Mouse (Mus musculus) hindbrain, embryonic 11.5 days (tissue): ENCODE measurements at regions not wholly inside any gene's neighbourhood (a gene's known extent, or its start where the extent isn't known, plus 50 kb on each side); places are given as distances from the start of the nearest gene placed in this dataset.
A peak's percentile ranks its signal among the peaks of the same experiment; 100 is the strongest.

Experiments used
- ATAC-seq: fragments of 200-750 bp; cut with Nextera tagmentation; 2 replicates; pipeline ENCODE4 v1.8.0; 2017; ENCODE audit warnings: mild to moderate bottlenecking, moderate TSS enrichment, moderate library complexity; ENCODE audit not compliant: low FRiP score
- DNase-seq: peaks from one replicate; pipeline ENCODE4 v3.0.0-alpha.2; 2015; ENCODE audit warnings: low spot score
- H3K27ac ChIP-seq: fragments of 300-500 bp; sonication (generic); 2 replicates; pipeline ENCODE4 v1.5.1; 2014; ENCODE audit warnings: mild to moderate bottlenecking, low read depth, low read length
- H3K27me3 ChIP-seq: fragments of 300-500 bp; sonication (generic); 2 replicates; pipeline ENCODE4 v1.6.1; 2014; ENCODE audit warnings: mild to moderate bottlenecking, low read length, moderate library complexity, mixed read lengths; ENCODE audit not compliant: control insufficient read depth, insufficient read depth
- H3K36me3 ChIP-seq: fragments of 300-500 bp; sonication (generic); 2 replicates; pipeline ENCODE4 v1.6.1; 2014; ENCODE audit warnings: mild to moderate bottlenecking, low read length, moderate library complexity, mixed read lengths; ENCODE audit not compliant: control insufficient read depth, insufficient read depth
- H3K4me1 ChIP-seq: fragments of 300-500 bp; sonication (generic); replicated peaks from 2 replicates; pipeline ENCODE4 v1.6.1; 2014; ENCODE audit warnings: low read length, mixed read lengths; ENCODE audit not compliant: control insufficient read depth, insufficient read depth
- H3K4me2 ChIP-seq: fragments of 300-500 bp; sonication (generic); replicated peaks from 2 replicates; pipeline ENCODE4 v1.6.1; 2014; ENCODE audit warnings: mild to moderate bottlenecking, low read depth, low read length
- H3K4me3 ChIP-seq: fragments of 300-500 bp; sonication (generic); 2 replicates; pipeline ENCODE4 v1.5.1; 2014; ENCODE audit warnings: low read depth, low read length
- H3K9ac ChIP-seq: fragments of 300-500 bp; sonication (generic); 2 replicates; pipeline ENCODE4 v1.6.1; 2014; ENCODE audit warnings: low read depth, low read length
- H3K9me3 ChIP-seq: fragments of 300-500 bp; sonication (generic); 2 replicates; pipeline ENCODE4 v1.6.1; 2016; ENCODE audit warnings: low read length; ENCODE audit not compliant: control insufficient read depth
- WGBS: fragments of 180-500 bp; shearing (Covaris S2); extraction: QIAGEN DNeasy Blood & Tissue Kit; methylation state at CpG from one replicate; pipeline ENCODE4 v1.1.7; 2014; 5-methylcytosine and 5-hydroxymethylcytosine counted together

- WGBS: 82% methylated on average over 6 of the region's 6 CpGs
- Histone ChIP-seq H3K4me1 (no peaks in the 10 kb centered on the region), H3K9me3 (no peaks in the 10 kb centered on the region), H3K27me3 (no peaks in the 10 kb centered on the region), H3K4me2 (no peak overlapping the region), H3K27ac (no peak overlapping the region), H3K36me3 (no peaks in the 10 kb centered on the region), H3K9ac (no peak overlapping the region), H3K4me3 (no peak overlapping the region)
- ATAC-seq: no peak
- DNase-seq: no peak
Observed at GRCm38 (mm10) chr13:44178006-44178405, 393.4 kb downstream of the Cd83 start.

- Histone ChIP-seq H3K4me1 (no peaks in the 10 kb centered on the region), H3K9ac (no peak overlapping the region), H3K27me3 (no peaks in the 10 kb centered on the region), H3K9me3 (no peaks in the 10 kb centered on the region), H3K4me3 (no peak overlapping the region), H3K36me3 (no peaks in the 10 kb centered on the region), H3K4me2 (no peak overlapping the region), H3K27ac (no peak overlapping the region)
- no peak for DNase-seq
- ATAC-seq: no peak
- 72% methylated on average over 3 of the region's 3 CpGs for WGBS
Observed at GRCm38 (mm10) chr13:44180384-44180783, 395.8 kb downstream of the Cd83 start.

- DNase-seq (peak; percentile 21), ATAC-seq (no peak)
- no peak overlapping the region for H3K4me2 ChIP-seq
- no peaks in the 10 kb centered on the region for H3K27me3 ChIP-seq
- H3K4me1 ChIP-seq: no peaks in the 10 kb centered on the region
- no peak overlapping the region for H3K4me3 ChIP-seq
- H3K9me3 ChIP-seq: no peaks in the 10 kb centered on the region
- H3K27ac ChIP-seq: no peak overlapping the region
- no peak overlapping the region for H3K9ac ChIP-seq
- 44% methylated on average over 15 of the region's 15 CpGs for WGBS
- no peaks in the 10 kb centered on the region for H3K36me3 ChIP-seq
Observed at GRCm38 (mm10) chr13:44182544-44183191, 398.1 kb downstream of the Cd83 start.

- Histone ChIP-seq H3K27me3 (no peaks in the 10 kb centered on the region), H3K4me3 (no peak overlapping the region), H3K4me1 (no peaks in the 10 kb centered on the region), H3K4me2 (no peak overlapping the region), H3K9ac (no peak overlapping the region), H3K27ac (no peak overlapping the region), H3K36me3 (no peaks in the 10 kb centered on the region), H3K9me3 (no peaks in the 10 kb centered on the region)
- DNase-seq: no peak
- ATAC-seq: no peak
- WGBS: 89% methylated on average over 5 of the region's 5 CpGs
Observed at GRCm38 (mm10) chr13:44195365-44195764, 410.8 kb downstream of the Cd83 start.

GRCm38 (mm10) chr13:44206042-44206441 is 421.5 kb downstream of the Cd83 start:
- Histone ChIP-seq H3K27me3 (peaks cover 7% of the 10 kb centered on the region; the same call in 1 of the 2 replicates), H3K36me3 (no peaks in the 10 kb centered on the region), H3K9me3 (no peaks in the 10 kb centered on the region), H3K4me3 (no peak overlapping the region), H3K9ac (no peak overlapping the region), H3K4me1 (0 out of 2 replicates have a peak, but pooled peaks cover 2% of the 10 kb centered on the region), H3K27ac (no peak overlapping the region), H3K4me2 (no peak overlapping the region)
- ATAC-seq: no peak
- DNase-seq: no peak
- WGBS: 52% methylated on average over 4 of the region's 4 CpGs

- Histone ChIP-seq H3K36me3 (no peaks in the 10 kb centered on the region), H3K27me3 (peaks cover 10% of the 10 kb centered on the region), H3K4me3 (no peak overlapping the region), H3K27ac (no peak overlapping the region), H3K9ac (no peak overlapping the region), H3K9me3 (no peaks in the 10 kb centered on the region), H3K4me2 (no peak overlapping the region), H3K4me1 (0 out of 2 replicates have a peak, but pooled peaks cover 2% of the 10 kb centered on the region)
- 84% methylated on average over 4 of the region's 4 CpGs for WGBS
- ATAC-seq (no peak), DNase-seq (no peak)
Observed at GRCm38 (mm10) chr13:44206448-44206847, 421.9 kb downstream of the Cd83 start.

- H3K4me1 ChIP-seq: 0 out of 2 replicates have a peak, but pooled peaks cover 2% of the 10 kb centered on the region
- no peak overlapping the region for H3K4me3 ChIP-seq
- no peak for ATAC-seq
- H3K27ac ChIP-seq: no peak overlapping the region
- 69% methylated on average over 11 of the region's 11 CpGs for WGBS
- no peak for DNase-seq
- H3K9me3 ChIP-seq: no peaks in the 10 kb centered on the region
- no peak overlapping the region for H3K4me2 ChIP-seq
- H3K36me3 ChIP-seq: no peaks in the 10 kb centered on the region
- H3K9ac ChIP-seq: no peak overlapping the region
- peaks cover 12% of the 10 kb centered on the region for H3K27me3 ChIP-seq
Observed at GRCm38 (mm10) chr13:44207400-44208005, 422.9 kb downstream of the Cd83 start.

- DNase-seq (peak; percentile 35), ATAC-seq (no peak)
- Histone ChIP-seq H3K4me1 (0 out of 2 replicates have a peak, but pooled peaks cover 2% of the 10 kb centered on the region), H3K9ac (no peak overlapping the region), H3K27ac (no peak overlapping the region), H3K9me3 (no peaks in the 10 kb centered on the region), H3K27me3 (peaks cover 12% of the 10 kb centered on the region), H3K4me3 (no peak overlapping the region), H3K4me2 (peak overlapping the region; percentile 27; the same call in 1 of the 2 replicates), H3K36me3 (no peaks in the 10 kb centered on the region)
- 6% methylated on average over 11 of the region's 11 CpGs for WGBS
Observed at GRCm38 (mm10) chr13:44209036-44209435, 424.5 kb downstream of the Cd83 start.

GRCm38 (mm10) chr13:44210123-44210522 is 425.5 kb downstream of the Cd83 start:
- Histone ChIP-seq H3K4me3 (no peak overlapping the region), H3K27me3 (peaks cover 12% of the 10 kb centered on the region), H3K9me3 (no peaks in the 10 kb centered on the region), H3K36me3 (no peaks in the 10 kb centered on the region), H3K9ac (no peak overlapping the region), H3K4me1 (0 out of 2 replicates have a peak, but pooled peaks cover 2% of the 10 kb centered on the region), H3K27ac (no peak overlapping the region), H3K4me2 (no peak overlapping the region)
- WGBS: 14% methylated on average over 6 of the region's 6 CpGs
- no peak for ATAC-seq
- DNase-seq: no peak
